Mouse (Mus musculus) duodenum, adult 2 months (tissue): ENCODE data around the gene Ier2. TPM values are rescaled to one million over a fixed set of nuclear protein-coding genes. Genes with fewer than 3 reads are reported as not detected.

ENCODE experiments used
- polyA plus RNA-seq: library from polyadenylated mRNA; depleted of rRNA; stranded (reverse); fragments of >200 nt; gene quantifications from 2 replicates; pipeline ENCODE4 v1.2.3, GENCODE M21; 2012; ENCODE audit warnings: low replicate concordance; rRNA removed

Ier2 gene
- 43.2 and 55.4 TPM in 2 replicates for polyA plus RNA-seq

GRCm38 (mm10) chr8:84662581-84663065 lies at the start of gene Ier2:
Gene Ier2 (minus strand): TSS chr8:84662852.

GRCm38 (mm10) chr8:84700941-84701911 lies 38.6 kb upstream of the Ier2 start, which contains the start of gene Lyl1:
Gene Lyl1 (plus strand): TSS chr8:84701457.

GRCm38 (mm10) chr8:84687705-84688100 lies 25.1 kb upstream of the Ier2 start, which contains the start of gene Nacc1:
Gene Nacc1 (minus strand): TSS chr8:84687862.

GRCm38 (mm10) chr8:84686191-84687002 lies 23.7 kb upstream of the Ier2 start, which contains the start of gene Trmt1:
Gene Trmt1 (plus strand): TSS chr8:84686307.

Other genes with a start within 250 kb of the Ier2 start
- 66.4 and 90.1 TPM in 2 replicates for gene Trmt1, start 23.5 kb upstream of the Ier2 start, polyA plus RNA-seq
- gene Nacc1, start 25.0 kb upstream of the Ier2 start, polyA plus RNA-seq, result 74.5 and 89.2 TPM in 2 replicates
- 5.6 and 5.9 TPM in 2 replicates for gene Lyl1, start 38.6 kb upstream of the Ier2 start, polyA plus RNA-seq
- 0.17 and 0.39 TPM in 2 replicates for gene G430095P16Rik, start 60.2 kb upstream of the Ier2 start, polyA plus RNA-seq
- 21.9 and 35.0 TPM in 2 replicates for gene Nfix, start 137.5 kb upstream of the Ier2 start, polyA plus RNA-seq
- 2.0 and 2.1 TPM in 2 replicates for gene Dand5, start 160.0 kb upstream of the Ier2 start, polyA plus RNA-seq
- gene Gadd45gip1, start 168.7 kb upstream of the Ier2 start, polyA plus RNA-seq, result 45.9 and 171 TPM in 2 replicates
- 56.0 and 74.1 TPM in 2 replicates for gene Rad23a, start 177.8 kb upstream of the Ier2 start, polyA plus RNA-seq
- gene Calr, start 184.1 kb upstream of the Ier2 start, polyA plus RNA-seq, result 101 and 112 TPM in 2 replicates
- gene Farsa, start 194.1 kb upstream of the Ier2 start, polyA plus RNA-seq, result 28.8 and 32.6 TPM in 2 replicates
- gene Syce2, start 209.3 kb upstream of the Ier2 start, polyA plus RNA-seq, result 0.37 and 0.95 TPM in 2 replicates
- gene Gcdh, start 231.1 kb upstream of the Ier2 start, polyA plus RNA-seq, result 105 and 276 TPM in 2 replicates
- 0.46 and 0.56 TPM in 2 replicates for gene Klf1, start 239.1 kb upstream of the Ier2 start, polyA plus RNA-seq
- gene Dnase2a, start 245.7 kb upstream of the Ier2 start, polyA plus RNA-seq, result 4.7 and 4.8 TPM in 2 replicates